Mouse (Mus musculus) forebrain, embryonic 12.5 days (tissue): Measurements from ENCODE around the gene Olfr491. TPM values are rescaled to one million over a fixed set of nuclear protein-coding genes. Genes with fewer than 3 reads are reported as not detected.

Experiments
- ATAC-seq: fragments of 200-750 bp; cut with Nextera tagmentation; 2 replicates; pipeline ENCODE4 v1.8.0; 2017; ENCODE audit warnings: moderate TSS enrichment; ENCODE audit not compliant: low FRiP score
- H3K27ac ChIP-seq: fragments of 300-500 bp; sonication (generic); 2 replicates; pipeline ENCODE4 v1.5.1; 2016; ENCODE audit warnings: mild to moderate bottlenecking
- H3K27me3 ChIP-seq: fragments of 300-500 bp; sonication (generic); 2 replicates; pipeline ENCODE4 v1.6.1; 2016; ENCODE audit warnings: mild to moderate bottlenecking
- H3K36me3 ChIP-seq: fragments of 300-500 bp; sonication (generic); replicated peaks from 2 replicates; pipeline ENCODE4 v1.6.1; 2016; ENCODE audit warnings: mild to moderate bottlenecking
- H3K4me1 ChIP-seq: fragments of 300-500 bp; sonication (generic); 2 replicates; pipeline ENCODE4 v1.6.1; 2016
- H3K4me2 ChIP-seq: fragments of 300-500 bp; sonication (generic); 2 replicates; pipeline ENCODE4 v1.6.1; 2016; ENCODE audit warnings: mild to moderate bottlenecking, moderate library complexity
- H3K4me3 ChIP-seq: fragments of 300-500 bp; sonication (generic); replicated peaks from 2 replicates; pipeline ENCODE4 v1.5.1; 2016; ENCODE audit warnings: mild to moderate bottlenecking
- H3K9ac ChIP-seq: fragments of 300-500 bp; sonication (generic); 2 replicates; pipeline ENCODE4 v1.6.1; 2016; ENCODE audit warnings: mild to moderate bottlenecking
- H3K9me3 ChIP-seq: fragments of 300-500 bp; sonication (generic); 2 replicates; pipeline ENCODE4 v1.6.1; 2016
- WGBS: fragments of 180-500 bp; shearing (Covaris S2); methylation state at CpG from one replicate; pipeline ENCODE4 v1.1.7; 2016; 5-methylcytosine and 5-hydroxymethylcytosine counted together
- polyA plus RNA-seq: library from polyadenylated mRNA; unstranded; fragments of >200 nt; fragmentation: Nextera tagmentation; extraction: Ambion mirVana; gene quantifications from 2 replicates; pipeline ENCODE4 v1.2.1, GENCODE M21; 2016

Gene Olfr491
- polyA plus RNA-seq: not detected in 2 replicates

- Histone ChIP-seq H3K4me3 (no peak within 1 kb of the TSS), H3K27ac (no peak within 1 kb of the TSS), H3K9ac (no peak within 1 kb of the TSS), H3K36me3 (no peaks in the 10 kb centered on the region), H3K4me2 (no peak within 1 kb of the TSS), H3K4me1 (no peaks in the 10 kb centered on the region), H3K27me3 (no peaks in the 10 kb centered on the region), H3K9me3 (no peaks in the 10 kb centered on the region)
- no peak for ATAC-seq
- WGBS: 72% methylated on average over 1 of the region's 1 CpGs
Measured at GRCm38 (mm10) chr7:108313151-108313550, at the start of gene Olfr491. Gene Olfr491 (plus strand): TSS chr7:108313451.

- H3K4me2 ChIP-seq: no peak within 1 kb of the TSS
- no peaks in the 10 kb centered on the region for H3K4me1 ChIP-seq
- H3K27ac ChIP-seq: no peak within 1 kb of the TSS
- H3K9me3 ChIP-seq: no peaks in the 10 kb centered on the region
- ATAC-seq: no peak
- H3K9ac ChIP-seq: no peak within 1 kb of the TSS
- no peaks in the 10 kb centered on the region for H3K27me3 ChIP-seq
- no peak within 1 kb of the TSS for H3K4me3 ChIP-seq
- no peaks in the 10 kb centered on the region for H3K36me3 ChIP-seq
Measured at GRCm38 (mm10) chr7:108288834-108289233, 24.4 kb upstream of the Olfr491 start, which contains the start of gene Olfr490. Gene Olfr490 (minus strand): TSS chr7:108288934.

GRCm38 (mm10) chr7:108323574-108323973, 10.3 kb downstream of the Olfr491 start, which contains the start of gene Olfr492:
Gene Olfr492 (minus strand): TSS chr7:108323674.
- no peak within 1 kb of the TSS for H3K9ac ChIP-seq
- no peak for ATAC-seq
- H3K27ac ChIP-seq: no peak within 1 kb of the TSS
- H3K36me3 ChIP-seq: no peaks in the 10 kb centered on the region
- no peaks in the 10 kb centered on the region for H3K4me1 ChIP-seq
- H3K9me3 ChIP-seq: no peaks in the 10 kb centered on the region
- WGBS: 80% methylated on average over 2 of the region's 2 CpGs
- H3K4me3 ChIP-seq: no peak within 1 kb of the TSS
- no peak within 1 kb of the TSS for H3K4me2 ChIP-seq
- no peaks in the 10 kb centered on the region for H3K27me3 ChIP-seq

- H3K36me3 ChIP-seq: no peaks in the 10 kb centered on the region
- no peak within 1 kb of the TSS for H3K9ac ChIP-seq
- H3K27ac ChIP-seq: no peak within 1 kb of the TSS
- H3K4me3 ChIP-seq: no peak within 1 kb of the TSS
- H3K4me2 ChIP-seq: no peak within 1 kb of the TSS
- H3K9me3 ChIP-seq: no peaks in the 10 kb centered on the region
- no peak for ATAC-seq
- no peaks in the 10 kb centered on the region for H3K4me1 ChIP-seq
- 67% methylated on average over 1 of the region's 1 CpGs for WGBS
- H3K27me3 ChIP-seq: no peaks in the 10 kb centered on the region
Measured at GRCm38 (mm10) chr7:108346879-108347278, 33.6 kb downstream of the Olfr491 start, which contains the start of gene Olfr493. Gene Olfr493 (minus strand): TSS chr7:108346979.

- Histone ChIP-seq H3K27ac (no peak within 1 kb of the TSS), H3K4me2 (no peak within 1 kb of the TSS), H3K4me1 (no peaks in the 10 kb centered on the region), H3K9me3 (no peaks in the 10 kb centered on the region), H3K27me3 (no peaks in the 10 kb centered on the region), H3K4me3 (no peak within 1 kb of the TSS), H3K36me3 (no peaks in the 10 kb centered on the region), H3K9ac (no peak within 1 kb of the TSS)
- ATAC-seq: no peak
- 88% methylated on average over 3 of the region's 3 CpGs for WGBS
Measured at GRCm38 (mm10) chr7:108365035-108365434, 51.8 kb downstream of the Olfr491 start, which contains the start of gene Olfr494. Gene Olfr494 (plus strand): TSS chr7:108365335.

Other genes starting within 250 kb of the Olfr491 start
- gene Olfr480, start 246.1 kb upstream of the Olfr491 start, polyA plus RNA-seq: not detected in 2 replicates
- not detected in 2 replicates for gene Olfr481, start 233.6 kb upstream of the Olfr491 start, polyA plus RNA-seq
- 0.10 TPM in 1 of 2 replicates, not detected in the other for gene Olfr482, start 215.9 kb upstream of the Olfr491 start, polyA plus RNA-seq
- not detected in 2 replicates for gene Olfr483, start 212.6 kb upstream of the Olfr491 start, polyA plus RNA-seq
- gene Olfr484, start 186.0 kb upstream of the Olfr491 start, polyA plus RNA-seq: not detected in 2 replicates
- not detected in 2 replicates for gene Olfr485, start 153.6 kb upstream of the Olfr491 start, polyA plus RNA-seq
- gene Olfr486, start 140.7 kb upstream of the Olfr491 start, polyA plus RNA-seq: not detected in 2 replicates
- not detected in 2 replicates for gene Olfr487, start 98.8 kb upstream of the Olfr491 start, polyA plus RNA-seq
- gene Olfr488, start 55.1 kb upstream of the Olfr491 start, polyA plus RNA-seq: 0.06 TPM in 1 of 2 replicates, not detected in the other
- not detected in 2 replicates for gene Olfr490, start 24.5 kb upstream of the Olfr491 start, polyA plus RNA-seq
- not detected in 2 replicates for gene Olfr492, start 10.2 kb downstream of the Olfr491 start, polyA plus RNA-seq
- gene Olfr493, start 33.5 kb downstream of the Olfr491 start, polyA plus RNA-seq: not detected in 2 replicates
- not detected in 2 replicates for gene Olfr494, start 51.9 kb downstream of the Olfr491 start, polyA plus RNA-seq
- gene Olfr495, start 79.7 kb downstream of the Olfr491 start, polyA plus RNA-seq: not detected in 2 replicates
- gene Olfr497, start 107.0 kb downstream of the Olfr491 start, polyA plus RNA-seq: not detected in 2 replicates
- not detected in 2 replicates for gene Olfr498, start 151.9 kb downstream of the Olfr491 start, polyA plus RNA-seq
- gene Olfr502, start 211.6 kb downstream of the Olfr491 start, polyA plus RNA-seq: not detected in 2 replicates
- gene Olfr503, start 231.1 kb downstream of the Olfr491 start, polyA plus RNA-seq: not detected in 2 replicates